Mouse (Mus musculus) thymus, postnatal 0 days (tissue): ENCODE results near the gene Tle2. TPM values are rescaled to one million over a fixed set of nuclear protein-coding genes. Genes with fewer than 3 reads are reported as not detected.

ENCODE experiments used
- DNase-seq: peaks from one replicate; pipeline ENCODE4 v3.0.0-alpha.2; 2015; ENCODE audit warnings: low spot score
- polyA plus RNA-seq: library from polyadenylated mRNA; unstranded; fragments of >200 nt; fragmentation: Nextera tagmentation; extraction: Ambion mirVana; gene quantifications from 2 replicates; pipeline ENCODE4 v1.2.1, GENCODE M21; 2015

Gene Tle2
- polyA plus RNA-seq, 1 experiment from 2014 or later = 2.9 TPM

- peak; percentile 6 for DNase-seq
Measured at GRCm38 (mm10) chr10:81572133-81572671, 2.2 kb upstream of the Tle2 start.

- DNase-seq = peak; percentile 1
Measured at GRCm38 (mm10) chr10:81572975-81573374, 1.4 kb upstream of the Tle2 start.

- no peak for DNase-seq
Measured at GRCm38 (mm10) chr10:81575208-81575631, 859 bp downstream of the Tle2 start.

- DNase-seq = no peak
Measured at GRCm38 (mm10) chr10:81575695-81576094, 1.3 kb downstream of the Tle2 start.

- no peak for DNase-seq
Measured at GRCm38 (mm10) chr10:81579967-81580366, 5.6 kb downstream of the Tle2 start.

- no peak for DNase-seq
Measured at GRCm38 (mm10) chr10:81580441-81581070, 6.2 kb downstream of the Tle2 start.

- DNase-seq = no peak
Measured at GRCm38 (mm10) chr10:81583347-81583746, 9.0 kb downstream of the Tle2 start.

- no peak for DNase-seq
Measured at GRCm38 (mm10) chr10:81588739-81589138, 14.4 kb downstream of the Tle2 start.

GRCm38 (mm10) chr10:81591846-81592245 is 17.5 kb downstream of the Tle2 start:
- no peak for DNase-seq

GRCm38 (mm10) chr10:81592631-81593030 is 18.3 kb downstream of the Tle2 start:
- DNase-seq = no peak

GRCm38 (mm10) chr10:81593223-81593622 is 18.9 kb downstream of the Tle2 start:
- no peak for DNase-seq

- no peak for DNase-seq
Measured at GRCm38 (mm10) chr10:81593935-81594334, 19.6 kb downstream of the Tle2 start.

- DNase-seq = no peak
Measured at GRCm38 (mm10) chr10:81595599-81595998, 21.2 kb downstream of the Tle2 start.

- no peak for DNase-seq
Measured at GRCm38 (mm10) chr10:81596611-81597010, 22.2 kb downstream of the Tle2 start.

- peak; percentile 45 for DNase-seq
Measured at GRCm38 (mm10) chr10:81597137-81597950, 23.0 kb downstream of the Tle2 start.

GRCm38 (mm10) chr10:81598342-81598741 is 24.0 kb downstream of the Tle2 start:
- no peak for DNase-seq

- DNase-seq = no peak
Measured at GRCm38 (mm10) chr10:81598871-81599270, 24.5 kb downstream of the Tle2 start.

- no peak for DNase-seq
Measured at GRCm38 (mm10) chr10:81599630-81600029, 25.3 kb downstream of the Tle2 start.

- DNase-seq = no peak
Measured at GRCm38 (mm10) chr10:81600096-81600495, 25.7 kb downstream of the Tle2 start.

- DNase-seq = peak; percentile 96
Measured at GRCm38 (mm10) chr10:81600738-81601203, 26.4 kb downstream of the Tle2 start, which contains the start of gene Tle6. Gene Tle6 (minus strand): TSS chr10:81601073.

GRCm38 (mm10) chr10:81601396-81601905 is 27.1 kb downstream of the Tle2 start:
- no peak for DNase-seq

- peak; percentile 77 for DNase-seq
Measured at GRCm38 (mm10) chr10:81602741-81603151, 28.4 kb downstream of the Tle2 start.
